ENCODE assay signal across 8 mouse cellular contexts in the genomic region with DNA sequence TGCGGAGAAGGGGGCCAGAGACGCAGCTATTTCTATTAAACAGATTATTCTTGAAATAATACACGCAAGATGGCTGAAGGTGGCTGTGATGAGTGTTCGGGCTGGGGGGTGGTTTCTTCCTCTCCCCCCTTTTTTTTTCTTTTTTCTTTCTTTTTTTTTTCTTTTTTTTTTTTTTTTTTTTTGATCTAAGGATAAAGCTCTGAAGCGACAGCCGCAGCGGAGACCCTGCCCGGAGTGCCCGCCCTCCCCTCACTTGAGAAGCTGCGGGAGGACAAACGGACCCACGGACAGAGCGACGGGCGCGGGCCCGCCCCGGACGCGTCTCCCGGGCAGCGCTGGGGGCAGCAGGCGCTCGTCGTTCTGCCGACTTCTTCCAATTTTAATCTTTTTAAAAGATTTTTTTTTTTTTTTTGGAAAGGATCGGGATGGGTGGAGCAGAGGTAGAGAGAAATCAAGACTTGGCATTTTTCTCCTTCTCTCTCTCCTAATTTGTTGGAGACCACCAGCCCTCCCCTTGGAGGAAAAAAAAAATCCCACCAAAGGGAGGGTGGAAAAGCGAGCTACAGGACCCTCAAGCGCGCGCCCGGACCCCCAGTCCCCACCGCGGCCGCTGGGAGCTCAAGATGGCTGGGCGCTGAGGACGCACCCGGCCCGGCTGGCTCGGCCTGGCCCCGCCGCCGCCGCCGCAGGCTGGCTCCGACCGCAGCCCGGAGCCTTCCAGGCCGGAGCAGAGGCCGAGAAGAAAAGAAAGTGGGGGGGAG. TPM values are rescaled to one million over a fixed set of nuclear protein-coding genes. Genes with fewer than 3 reads are reported as not detected.
A peak's percentile ranks its signal among the peaks of the same experiment; 100 is the strongest.
DNase-seq lines count a peak whose midpoint lies in the region; ATAC-seq and TF ChIP-seq lines count a peak whose summit lies in the region.

No protein-coding gene starts in this region.

- H3K4me3 ChIP-seq in neural tube, embryonic 11.5 days (ENCODE audit: low read depth, low read length), result peak overlapping the region; percentile 99
- peak overlapping the region; percentile 74 for H3K4me3 ChIP-seq in bone marrow, adult 2 months (replicated peaks; ENCODE audit: control insufficient read depth, low read depth, low read length)
- peak overlapping the region; percentile 68 for H3K4me3 ChIP-seq in embryonic fibroblast, embryonic 13.5 days (ENCODE audit: insufficient read depth, low read length)
- H3K4me3 ChIP-seq in hindbrain, embryonic 13.5 days, result peak overlapping the region; percentile 99
- H3K4me3 ChIP-seq in lung, embryonic 16.5 days (ENCODE audit: low read length), result peak overlapping the region; percentile 91

- peak overlapping the region; percentile 98 for H3K9ac ChIP-seq in neural tube, embryonic 11.5 days (ENCODE audit: low read length)
- H3K9ac ChIP-seq in hindbrain, embryonic 13.5 days, result peak overlapping the region; percentile 99
- H3K9ac ChIP-seq in lung, embryonic 16.5 days (ENCODE audit: low read length), result peak overlapping the region; percentile 99

- WGBS in neural tube, embryonic 11.5 days, result under 1% methylated on average over 49 of the region's 50 CpGs
- under 1% methylated on average over 50 of the region's 50 CpGs for WGBS in bone marrow, adult 2 months
- 0% methylated on average over 39 of the region's 50 CpGs for WGBS in hindbrain, embryonic 13.5 days
- under 1% methylated on average over 41 of the region's 50 CpGs for WGBS in lung, embryonic 16.5 days

- peak; percentile 82 for DNase-seq in neural tube, embryonic 11.5 days (ENCODE audit: low spot score)
- no peak for DNase-seq in neural tube, embryonic 10.5 days (ENCODE audit: extremely low spot score, low spot score)
- peak; percentile 46 for DNase-seq in thymus, postnatal 0 days (ENCODE audit: low spot score)
- no peak for DNase-seq in frontal cortex, postnatal 14 days (ENCODE audit: low spot score in 2 of 2)

- peak overlapping the region; percentile 99 for H3K4me2 ChIP-seq in neural tube, embryonic 11.5 days (ENCODE audit: low read depth)
- peak overlapping the region; percentile 93 for H3K4me2 ChIP-seq in hindbrain, embryonic 13.5 days
- peak overlapping the region; percentile 96 for H3K4me2 ChIP-seq in lung, embryonic 16.5 days (ENCODE audit: low read depth, low read length)

- peak overlapping the region; percentile 100 for H3K27ac ChIP-seq in neural tube, embryonic 11.5 days (ENCODE audit: low read depth, low read length)
- peak overlapping the region; percentile 99 for H3K27ac ChIP-seq in bone marrow, adult 2 months (ENCODE audit: control insufficient read depth, insufficient read depth, low read depth, low read length, poor library complexity)
- peak overlapping the region; percentile 100 for H3K27ac ChIP-seq in embryonic fibroblast, embryonic 13.5 days (ENCODE audit: insufficient read depth, low read length)
- peak overlapping the region; percentile 100 for H3K27ac ChIP-seq in hindbrain, embryonic 13.5 days
- H3K27ac ChIP-seq in lung, embryonic 16.5 days (ENCODE audit: low read length), result peak overlapping the region; percentile 100

- no peak for TF ChIP-seq CTCF in bone marrow, adult 2 months (IDR thresholded peaks at IDR 0.05; ENCODE audit: control insufficient read depth, insufficient read depth, low read length)
- no peak for TF ChIP-seq CTCF in embryonic fibroblast, embryonic 13.5 days (IDR thresholded peaks at IDR 0.05; ENCODE audit: borderline replicate concordance, insufficient read depth, low read length)

- 0 out of 2 replicates have a peak, but pooled peaks have one; percentile 3 for TF ChIP-seq POLR2A in bone marrow, adult 2 months (IDR thresholded peaks at IDR 0.05; ENCODE audit: borderline replicate concordance, control insufficient read depth, low read depth, low read length)
- peak; percentile 47; the same call in 1 of the 2 replicates for TF ChIP-seq POLR2A in embryonic fibroblast, embryonic 13.5 days (IDR thresholded peaks at IDR 0.05; ENCODE audit: low read depth, low read length)

- no peaks in the 10 kb centered on the region for H3K9me3 ChIP-seq in neural tube, embryonic 11.5 days (ENCODE audit: control insufficient read depth, low read length)
- H3K9me3 ChIP-seq in hindbrain, embryonic 13.5 days, result no peaks in the 10 kb centered on the region
- no peaks in the 10 kb centered on the region for H3K9me3 ChIP-seq in lung, embryonic 16.5 days (ENCODE audit: control insufficient read depth, low read length)

- H3K4me1 ChIP-seq in neural tube, embryonic 11.5 days (ENCODE audit: control insufficient read depth, insufficient read depth, low read length), result peaks cover 21% of the 10 kb centered on the region
- peaks cover 12% of the 10 kb centered on the region for H3K4me1 ChIP-seq in bone marrow, adult 2 months (ENCODE audit: control insufficient read depth, insufficient read depth, low read length)
- H3K4me1 ChIP-seq in embryonic fibroblast, embryonic 13.5 days (ENCODE audit: control insufficient read depth, insufficient read depth, low read length), result 0 out of 2 replicates have a peak, but pooled peaks cover 6% of the 10 kb centered on the region
- peaks cover 20% of the 10 kb centered on the region for H3K4me1 ChIP-seq in hindbrain, embryonic 13.5 days (replicated peaks)
- peaks cover 17% of the 10 kb centered on the region for H3K4me1 ChIP-seq in lung, embryonic 16.5 days (replicated peaks; ENCODE audit: control insufficient read depth, insufficient read depth, low read length)

- ATAC-seq in neural tube, embryonic 11.5 days (ENCODE audit: insufficient read depth, low FRiP score, low TSS enrichment), result peak; percentile 42; the same call in 1 of the 2 replicates
- ATAC-seq in hindbrain, embryonic 13.5 days (ENCODE audit: low FRiP score), result peak; percentile 6; the same call in 1 of the 2 replicates
- peak; percentile 8 for ATAC-seq in lung, embryonic 16.5 days (ENCODE audit: low read depth)

- H3K27me3 ChIP-seq in neural tube, embryonic 11.5 days (ENCODE audit: control insufficient read depth, insufficient read depth, low read length), result no peaks in the 10 kb centered on the region
- no peaks in the 10 kb centered on the region for H3K27me3 ChIP-seq in hindbrain, embryonic 13.5 days
- no peaks in the 10 kb centered on the region for H3K27me3 ChIP-seq in lung, embryonic 16.5 days (ENCODE audit: control insufficient read depth, insufficient read depth, low read depth, low read length)

- H3K36me3 ChIP-seq in neural tube, embryonic 11.5 days (ENCODE audit: control insufficient read depth, insufficient read depth, low read length), result 0 out of 2 replicates have a peak, but pooled peaks cover 2% of the 10 kb centered on the region
- peaks cover 4% of the 10 kb centered on the region; the same call in 1 of the 2 replicates for H3K36me3 ChIP-seq in hindbrain, embryonic 13.5 days
- peaks cover 3% of the 10 kb centered on the region for H3K36me3 ChIP-seq in lung, embryonic 16.5 days (ENCODE audit: control insufficient read depth, insufficient read depth, low read length)

RNA-seq across cellular contexts. Expression of gene Trim8, which starts 0.7 kb away (rescaled TPM):
- 26.6 and 28.7 TPM in 2 replicates for polyA plus RNA-seq in neural tube, embryonic 11.5 days (2014; fragmentation: Nextera tagmentation; extraction: Ambion mirVana)
- polyA plus RNA-seq in bone marrow, adult 2 months (2011; ENCODE audit: insufficient read depth, insufficient read length, low replicate concordance, missing spikeins), result 13.9 and 25.9 TPM in 2 replicates
- 22.1 and 25.9 TPM in 2 replicates for polyA plus RNA-seq in embryonic fibroblast, embryonic 13.5 days (2011; ENCODE audit: insufficient read length, low read depth, missing spikeins)
- 29.7 and 31.6 TPM in 2 replicates for polyA plus RNA-seq in hindbrain, embryonic 13.5 days (2015; fragmentation: Nextera tagmentation; extraction: Ambion mirVana)
- polyA plus RNA-seq in lung, embryonic 16.5 days (2015; fragmentation: Nextera tagmentation; extraction: Ambion mirVana), result 22.4 and 24.9 TPM in 2 replicates
- polyA plus RNA-seq in thymus, postnatal 0 days (2015; fragmentation: Nextera tagmentation; extraction: Ambion mirVana), result 20.4 and 23.6 TPM in 2 replicates

Comparison
In these comparisons a context has a peak if more than half of its experiments do, and no peak if none do; other contexts are left out.
1. DNase-seq: peak in neural tube, embryonic 11.5 days (single experiment) and thymus, postnatal 0 days (single experiment); none in neural tube, embryonic 10.5 days (single experiment) and frontal cortex, postnatal 14 days (0 of 2).
2. Peak in every context shown above with its lines, with median percentiles within 50 percentile points of each other: ATAC-seq, H3K27ac ChIP-seq, H3K4me2 ChIP-seq, H3K4me3 ChIP-seq and H3K9ac ChIP-seq.